Mouse (Mus musculus) ZHBTc4 (cell line): ENCODE results near the gene Nebl.
A peak's percentile ranks its signal among the peaks of the same experiment; 100 is the strongest.

Experiments
- DNase-seq: peaks from one replicate; pipeline ENCODE4 v3.0.0-alpha.2; 2011; ENCODE audit warnings: low read depth, low spot score

Nebl gene

GRCm38 (mm10) chr2:17730957-17731830, at the start of gene Nebl:
Nebl (minus strand) TSS chr2:17731464.
- peak; percentile 84 for DNase-seq

- no peak for DNase-seq
Measured at GRCm38 (mm10) chr2:17770246-17770825, 39.1 kb upstream of the Nebl start.

- DNase-seq: no peak
Measured at GRCm38 (mm10) chr2:17769242-17769755, 38.0 kb upstream of the Nebl start.

GRCm38 (mm10) chr2:17756271-17756670, 25.0 kb upstream of the Nebl start:
- DNase-seq: no peak

GRCm38 (mm10) chr2:17742051-17742763, 10.9 kb upstream of the Nebl start:
- DNase-seq: peak; percentile 85

GRCm38 (mm10) chr2:17741555-17741954, 10.3 kb upstream of the Nebl start:
- DNase-seq: peak; percentile 43

- no peak for DNase-seq
Measured at GRCm38 (mm10) chr2:17740454-17740853, 9.2 kb upstream of the Nebl start.

GRCm38 (mm10) chr2:17732210-17732609, 946 bp upstream of the Nebl start:
- no peak for DNase-seq

- DNase-seq: no peak
Measured at GRCm38 (mm10) chr2:17731831-17732200, 552 bp upstream of the Nebl start.

- DNase-seq: no peak
Measured at GRCm38 (mm10) chr2:17730648-17730956, 662 bp downstream of the Nebl start.

- peak; percentile 47 for DNase-seq
Measured at GRCm38 (mm10) chr2:17729770-17730647, 1.3 kb downstream of the Nebl start.

GRCm38 (mm10) chr2:17724405-17724804, 6.9 kb downstream of the Nebl start:
- no peak for DNase-seq

- DNase-seq: no peak
Measured at GRCm38 (mm10) chr2:17723268-17724019, 7.8 kb downstream of the Nebl start.

GRCm38 (mm10) chr2:17721177-17721715, 10.0 kb downstream of the Nebl start:
- no peak for DNase-seq

GRCm38 (mm10) chr2:17718281-17718680, 13.0 kb downstream of the Nebl start:
- no peak for DNase-seq

GRCm38 (mm10) chr2:17717200-17717599, 14.1 kb downstream of the Nebl start:
- DNase-seq: peak; percentile 65

GRCm38 (mm10) chr2:17715149-17715767, 16.0 kb downstream of the Nebl start:
- no peak for DNase-seq

- peak; percentile 32 for DNase-seq
Measured at GRCm38 (mm10) chr2:17714661-17715060, 16.6 kb downstream of the Nebl start.

GRCm38 (mm10) chr2:17714124-17714523, 17.1 kb downstream of the Nebl start:
- no peak for DNase-seq

GRCm38 (mm10) chr2:17711216-17711615, 20.0 kb downstream of the Nebl start:
- DNase-seq: peak; percentile 17
